Mouse (Mus musculus): ENCODE data around the gene Hoxd9.
A peak's percentile ranks its signal among the peaks of the same experiment; 100 is the strongest.

GRCm38 (mm10) chr2:74720384-74720783, 22.9 kb downstream of the Hoxd9 start:
- TF ChIP-seq NRF1 (IDR thresholded peaks at IDR 0.05; ENCODE audit: low read depth, low read length), result no peak
- no peak; the same call in 1 of the 2 replicates for TF ChIP-seq POLR2A (IDR thresholded peaks at IDR 0.05; ENCODE audit: low read depth, low read length)
- no peak for TF ChIP-seq IRF4 (IDR thresholded peaks at IDR 0.05; ENCODE audit: low read depth, low read length)
- TF ChIP-seq CTCF (conservative IDR thresholded peaks at IDR 0.05 in 1 of 2, IDR thresholded peaks at IDR 0.05 in 1 of 2; ENCODE audit: low read depth in 2 of 2, low read length in 2 of 2), result no peak
- TF ChIP-seq RAD21 (IDR thresholded peaks at IDR 0.05; ENCODE audit: low read depth, low read length), result no peak
- no peak for TF ChIP-seq ZKSCAN1 (IDR thresholded peaks at IDR 0.05; ENCODE audit: borderline replicate concordance, low read depth, low read length)
- TF ChIP-seq MAX (IDR thresholded peaks at IDR 0.05; ENCODE audit: low read length), result no peak
- no peak for TF ChIP-seq E2F4 (IDR thresholded peaks at IDR 0.05; ENCODE audit: insufficient replicate concordance, low read depth, low read length)
- no peak for TF ChIP-seq RCOR1 (conservative IDR thresholded peaks at IDR 0.05; ENCODE audit: low read depth, low read length)
- TF ChIP-seq USF1 (IDR thresholded peaks at IDR 0.05; ENCODE audit: low read depth, low read length), result no peak
- peak; percentile 62 for TF ChIP-seq ZNF384 (IDR thresholded peaks at IDR 0.05; ENCODE audit: low read depth, low read length)
- TF ChIP-seq EP300 (IDR thresholded peaks at IDR 0.05; ENCODE audit: low read length), result no peak
- TF ChIP-seq USF2 (conservative IDR thresholded peaks at IDR 0.05; ENCODE audit: low read depth, low read length), result no peak
- TF ChIP-seq POLR2AphosphoS2 (IDR thresholded peaks at IDR 0.05; ENCODE audit: low read depth, low read length), result no peak

Data from CH12.LX (cell line).